Mouse (Mus musculus): ENCODE measurements at regions not wholly inside any gene's neighbourhood (a gene's known extent, or its start where the extent isn't known, plus 50 kb on each side); places are given as distances from the start of the nearest gene placed in this dataset.

DNA sequence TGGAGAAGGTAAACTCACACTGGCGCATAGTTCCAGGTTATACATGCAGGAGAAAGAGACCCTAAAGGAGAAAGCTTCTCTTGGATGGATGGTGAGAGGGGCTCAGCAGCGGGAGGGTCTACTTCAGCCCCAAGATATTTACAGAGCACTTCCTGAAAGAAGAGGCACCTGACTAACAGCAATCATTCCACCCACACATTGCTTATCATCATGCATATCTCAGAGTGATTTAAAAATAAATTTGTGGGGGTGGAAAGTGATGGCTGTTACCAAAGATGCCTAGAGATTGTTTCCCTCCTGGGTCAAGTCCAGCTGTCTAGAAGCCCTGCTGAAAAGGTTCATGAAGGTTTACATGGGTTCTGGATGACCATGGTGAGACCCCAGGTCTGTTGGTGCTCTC, 184.4 kb upstream of the Sesn3 start:
- intact Hi-C loops (cut with DNase I), result no loop called here
- DNase-seq, result no peak

DNA sequence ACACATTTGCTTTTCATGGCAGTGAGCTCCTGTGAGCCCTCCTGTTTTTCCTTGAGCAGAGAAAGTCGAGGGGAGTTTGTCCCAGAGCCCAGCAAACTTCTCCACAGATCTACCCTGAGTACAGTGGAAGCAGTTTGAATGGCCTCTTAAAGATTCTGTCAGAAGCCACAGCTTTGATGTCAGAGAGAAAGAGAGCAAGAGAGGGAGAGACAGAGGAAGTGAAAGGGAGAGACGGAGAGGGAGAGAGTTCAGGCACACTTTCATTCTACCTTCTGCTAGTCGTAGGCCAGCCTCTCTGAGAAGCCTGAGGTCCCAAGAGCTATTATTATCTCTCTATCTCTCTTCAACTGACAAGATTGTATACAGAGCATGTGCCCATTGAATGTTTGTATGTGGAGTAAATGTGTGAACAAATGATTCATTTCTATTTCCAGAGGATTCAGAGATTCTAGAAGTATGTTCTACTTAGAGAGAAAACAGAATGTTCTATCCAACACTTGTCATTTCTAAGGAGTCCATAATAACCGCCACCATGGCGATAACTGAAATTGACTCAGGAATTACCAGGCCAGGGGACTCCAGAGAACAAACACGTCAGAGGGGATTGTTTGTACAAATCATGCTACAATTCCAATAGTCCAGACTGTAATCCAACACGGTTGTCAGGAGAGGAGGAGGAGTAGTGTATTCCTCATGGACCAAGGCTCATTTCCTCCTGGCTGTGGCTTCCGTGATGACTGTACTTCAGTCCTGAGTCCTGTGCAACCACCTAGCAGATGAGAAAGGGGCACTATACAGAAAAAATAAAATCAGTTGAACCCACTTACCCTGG, 183.6 kb upstream of the Sesn3 start:
- DNase-seq, result no peak
- intact Hi-C loops (cut with DNase I), result no loop called here

DNA sequence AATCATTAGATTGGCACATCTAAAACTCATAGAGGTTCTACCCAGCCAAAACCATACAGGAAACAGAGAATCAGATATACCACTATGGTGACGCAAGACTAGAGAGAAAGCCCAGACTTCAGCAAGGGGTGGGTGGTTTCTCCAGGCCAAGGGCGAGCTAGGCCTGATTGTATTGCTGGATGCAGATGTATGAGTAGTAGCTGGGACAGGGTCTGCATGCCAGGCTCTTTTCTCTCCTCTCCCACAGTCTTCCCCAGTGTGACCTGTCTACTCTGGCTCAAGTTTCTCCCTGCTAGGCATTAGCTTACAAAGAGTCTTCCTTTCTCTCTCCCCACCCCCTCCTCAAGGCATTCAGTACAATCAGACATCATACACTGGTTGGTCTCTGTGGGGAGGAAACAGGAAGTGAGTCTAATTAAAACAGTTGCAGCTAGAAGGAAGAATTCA, 181.8 kb upstream of the Sesn3 start:
- DNase-seq, result no peak
- intact Hi-C loops (cut with DNase I), result no loop called here

DNA sequence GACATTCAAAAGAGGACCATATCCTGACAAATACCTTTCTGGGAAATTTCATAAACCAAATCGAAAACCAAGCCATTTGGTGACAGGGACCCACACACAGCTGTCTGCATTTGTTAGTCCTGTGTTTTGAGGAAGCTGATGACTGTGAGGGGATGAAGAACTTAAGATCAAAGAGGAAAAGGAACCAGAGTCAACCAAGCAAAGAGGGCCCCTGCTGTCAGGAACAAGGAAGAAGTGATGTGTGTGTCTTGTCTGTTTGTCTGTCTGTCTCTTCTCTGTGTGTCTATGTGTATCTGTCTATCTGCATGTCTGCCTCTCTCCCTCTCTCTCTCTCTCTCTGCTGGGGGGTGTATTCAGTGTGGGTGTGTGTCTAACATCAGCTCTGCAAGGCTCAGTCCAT, 171.3 kb upstream of the Sesn3 start:
- no peak for DNase-seq
- intact Hi-C loops (cut with DNase I), result no loop called here

DNA sequence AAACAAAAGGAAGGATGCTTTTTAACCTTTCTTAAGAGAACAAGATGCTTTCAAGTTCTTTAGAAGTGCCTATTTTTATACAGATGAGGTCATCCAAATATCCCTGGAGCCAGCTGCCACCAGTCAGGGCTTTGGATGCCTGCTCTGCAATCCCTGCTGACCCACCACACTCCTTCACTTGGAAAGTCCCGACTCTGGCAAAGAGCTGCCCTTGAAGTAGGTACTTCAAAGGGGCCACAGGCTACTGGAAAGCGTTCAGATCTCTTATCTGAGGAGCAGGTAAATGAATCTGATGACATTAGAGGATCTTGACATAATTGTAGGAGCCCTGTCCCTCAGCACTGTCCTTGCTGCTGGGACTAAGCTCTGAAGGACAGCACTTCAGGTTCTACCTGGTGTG, 169.9 kb upstream of the Sesn3 start:
- peak in 1 of 2 experiments; percentile 12 for DNase-seq

DNA sequence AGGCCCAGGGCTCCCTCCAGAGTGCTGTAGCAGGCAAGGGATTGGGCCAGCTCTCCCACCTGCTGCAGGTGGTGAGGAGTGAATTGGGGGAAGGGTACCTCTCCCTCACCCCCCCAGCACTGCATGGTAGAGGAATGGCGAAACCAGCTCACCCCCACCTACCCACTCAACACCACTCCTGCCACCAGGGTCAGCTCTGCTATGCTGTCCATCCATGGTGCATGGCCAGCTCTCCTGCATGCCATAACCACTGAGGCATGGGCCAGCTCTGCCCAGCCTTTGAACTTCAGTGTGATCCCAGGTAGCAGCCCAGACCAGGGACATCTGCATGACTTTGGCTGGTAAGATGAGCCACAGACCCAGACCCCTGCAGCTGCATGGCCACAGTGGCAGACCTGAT, 168.5 kb upstream of the Sesn3 start:
- no peak for DNase-seq
- intact Hi-C loops (cut with DNase I), result no loop called here

More for the DNA sequence above, 169.9 kb upstream of the Sesn3 start:
- intact Hi-C loops (cut with DNase I), result no loop called here

DNA sequence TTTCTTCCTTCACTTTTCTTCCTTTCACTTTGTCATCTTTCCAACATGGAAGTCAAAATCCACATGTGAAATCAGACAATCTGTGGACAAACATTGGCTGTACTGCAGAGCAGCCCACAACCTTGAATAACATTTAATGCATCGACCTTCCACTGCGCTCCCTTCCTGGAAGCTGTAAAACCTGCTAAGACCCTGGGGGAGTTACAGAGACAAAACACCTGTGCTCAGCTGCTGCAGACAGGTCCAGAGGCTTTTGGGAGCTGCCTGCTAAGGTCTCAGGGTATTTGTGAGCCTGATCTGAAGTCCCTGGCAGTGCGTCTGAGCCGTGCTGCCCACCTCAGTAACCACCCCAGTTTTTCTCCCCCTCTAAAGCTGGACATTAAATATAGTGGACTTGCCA, 166.1 kb upstream of the Sesn3 start:
- intact Hi-C loops (cut with DNase I), result no loop called here
- DNase-seq, result no peak

DNA sequence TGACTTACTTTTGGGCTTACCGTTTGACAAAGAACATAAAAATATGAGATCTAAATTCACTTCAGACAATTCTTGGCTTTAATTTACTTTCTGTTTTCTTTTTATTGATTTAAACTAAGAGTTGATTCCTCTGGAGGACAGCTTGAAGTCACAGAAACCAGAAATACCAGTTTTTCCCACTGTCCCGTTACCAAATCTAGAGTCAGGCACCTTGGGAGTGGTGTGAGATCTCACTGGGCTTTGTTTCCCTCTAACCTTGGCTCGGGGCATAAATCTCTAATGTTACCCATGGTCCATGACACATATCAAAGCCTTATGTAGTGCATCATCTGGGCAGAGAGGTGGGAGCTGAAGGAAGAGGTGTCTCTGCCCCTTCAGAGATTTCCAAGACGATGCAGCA, 165.4 kb upstream of the Sesn3 start:
- intact Hi-C loops (cut with DNase I), result no loop called here
- no peak for DNase-seq

DNA sequence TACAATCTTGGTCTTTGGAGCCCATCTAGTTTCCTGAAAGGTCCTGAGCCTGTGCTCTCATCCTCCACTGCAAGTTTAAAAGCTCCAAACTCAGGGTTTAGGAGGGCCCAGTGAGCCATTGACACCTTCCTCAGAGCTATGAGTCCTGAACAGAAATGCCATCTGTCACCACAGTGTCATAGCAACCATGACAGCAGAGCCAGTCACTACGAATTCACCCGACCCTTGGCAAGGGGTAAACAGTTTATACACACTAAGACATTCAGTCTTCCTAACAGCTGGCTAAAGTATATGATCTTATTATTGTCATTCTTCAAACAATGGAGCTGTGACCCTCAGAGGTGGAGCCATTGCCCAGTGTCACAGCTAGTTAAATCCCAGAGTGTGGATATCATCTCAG, 163.2 kb upstream of the Sesn3 start:
- no peak for DNase-seq
- intact Hi-C loops (cut with DNase I), result no loop called here

DNA sequence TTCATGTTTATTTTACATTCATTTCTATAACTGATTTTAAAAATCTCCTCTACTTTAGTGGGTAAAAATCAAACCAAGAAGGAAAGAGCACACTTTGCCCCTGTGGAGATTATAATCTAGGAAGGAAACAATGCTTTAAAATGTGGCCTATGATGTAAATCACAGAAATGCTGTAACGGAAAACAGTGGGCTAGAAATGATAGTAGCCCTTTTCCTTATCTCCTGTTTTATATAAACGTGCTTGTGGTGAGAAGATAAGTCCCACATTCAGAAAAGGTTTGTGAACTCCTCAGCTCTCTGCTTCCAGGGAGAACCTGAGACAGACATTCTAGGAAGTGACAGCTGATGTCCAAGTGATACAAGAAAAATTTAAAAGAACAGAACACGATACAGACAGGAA, 159.3 kb upstream of the Sesn3 start:
- DNase-seq, result no peak
- intact Hi-C loops (cut with DNase I), result no loop called here

DNA sequence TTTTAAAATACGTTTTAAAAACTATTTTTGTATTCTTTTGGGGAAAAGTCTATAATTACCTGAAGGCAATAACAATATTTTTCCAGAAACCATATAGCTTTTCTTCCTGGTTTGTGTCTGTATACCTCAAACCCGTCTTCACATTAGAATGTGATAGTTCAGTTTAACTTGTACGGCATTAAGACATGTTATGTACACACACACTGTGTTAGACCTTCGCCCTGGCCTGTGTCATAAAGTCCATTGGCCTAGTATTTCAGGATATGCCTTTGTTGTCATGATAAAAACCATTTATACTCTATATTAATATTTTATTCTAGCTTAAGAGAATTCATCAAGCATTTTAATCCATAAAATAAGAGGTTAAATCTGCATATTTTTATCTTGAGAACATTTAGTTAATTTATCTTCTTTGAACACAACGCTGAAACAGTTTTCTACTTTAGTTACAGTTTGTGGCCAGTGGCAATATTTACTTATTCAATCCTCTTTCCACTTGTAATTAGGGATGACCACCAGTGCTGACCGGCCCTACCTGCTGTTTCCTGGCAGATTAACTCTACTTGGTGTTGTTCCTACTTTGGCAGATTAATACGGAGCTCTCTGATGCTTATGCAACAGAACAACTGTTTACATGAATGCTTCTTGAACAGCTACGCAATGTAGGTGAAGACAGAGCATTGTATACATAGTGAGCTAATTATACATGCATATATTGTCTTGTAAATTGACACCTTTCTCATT, 158.6 kb upstream of the Sesn3 start:
- DNase-seq, result no peak
- intact Hi-C loops (cut with DNase I), result no loop called here

DNA sequence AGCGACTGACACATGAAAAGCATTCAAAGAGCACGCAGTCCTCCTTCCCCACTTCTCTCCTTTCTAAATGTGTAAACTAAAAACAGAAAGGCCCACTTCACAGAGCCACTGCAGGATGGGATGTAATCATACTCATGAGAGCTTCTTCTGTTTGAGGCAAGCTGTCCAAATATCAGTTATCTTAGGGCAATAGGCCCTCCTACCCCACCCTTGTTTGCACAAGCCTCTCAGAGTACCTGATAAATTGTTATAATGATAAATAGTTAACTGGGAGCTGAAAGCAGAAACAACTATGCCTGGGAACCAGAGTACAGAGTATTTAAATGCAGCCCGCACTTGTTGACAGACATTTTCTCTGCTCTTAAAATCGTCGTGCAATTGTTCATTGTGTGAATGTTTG, 141.5 kb upstream of the Sesn3 start:
- no peak for DNase-seq
- intact Hi-C loops (cut with DNase I), result no loop called here

DNA sequence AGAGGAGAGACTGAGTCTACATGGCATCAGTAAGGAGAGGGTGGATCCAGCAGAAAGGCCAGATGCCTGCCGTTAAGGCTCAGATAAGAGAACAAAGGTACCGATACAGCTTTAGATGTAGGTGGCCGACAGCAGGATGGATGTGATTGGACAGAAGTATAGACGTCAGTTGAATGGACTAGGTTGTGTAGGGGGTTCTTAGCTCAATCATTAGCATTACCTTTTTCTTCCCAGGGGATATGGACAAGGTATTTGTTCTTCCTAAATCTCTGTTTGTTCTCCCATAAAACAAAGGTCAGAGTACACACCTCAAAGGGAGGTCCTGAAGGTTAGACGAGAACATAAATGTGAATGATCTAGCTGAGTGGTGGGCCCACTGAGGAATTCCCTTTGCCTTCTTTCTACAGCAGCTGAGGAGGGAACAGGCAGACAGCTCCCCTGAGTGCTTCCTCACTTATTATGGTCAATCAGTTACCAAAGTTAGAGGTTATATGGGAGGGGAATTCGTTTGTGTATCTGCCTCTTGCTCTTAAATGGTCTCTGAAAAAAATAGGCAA, 139.9 kb upstream of the Sesn3 start:
- DNase-seq, result no peak
- intact Hi-C loops (cut with DNase I), result no loop called here

DNA sequence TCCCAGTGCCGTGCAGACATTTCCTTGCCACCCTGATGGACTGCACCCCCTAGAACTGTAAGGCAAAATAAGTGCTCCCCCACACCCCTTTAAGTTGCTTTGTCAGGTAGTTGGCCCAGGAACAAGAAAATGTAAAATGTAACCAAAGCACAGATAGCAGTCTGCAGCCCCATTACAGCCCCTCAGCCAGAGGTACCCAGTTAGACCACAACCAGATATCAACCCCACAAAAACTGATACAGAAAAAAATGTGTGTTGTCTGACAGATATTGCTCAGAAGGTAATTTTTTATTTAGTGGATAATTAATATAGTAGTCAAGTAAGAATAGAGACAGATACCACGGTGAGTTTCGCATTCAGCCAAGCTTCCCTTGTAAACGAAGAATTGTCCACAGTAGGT, 133.5 kb upstream of the Sesn3 start:
- DNase-seq, result no peak
- intact Hi-C loops (cut with DNase I), result no loop called here

DNA sequence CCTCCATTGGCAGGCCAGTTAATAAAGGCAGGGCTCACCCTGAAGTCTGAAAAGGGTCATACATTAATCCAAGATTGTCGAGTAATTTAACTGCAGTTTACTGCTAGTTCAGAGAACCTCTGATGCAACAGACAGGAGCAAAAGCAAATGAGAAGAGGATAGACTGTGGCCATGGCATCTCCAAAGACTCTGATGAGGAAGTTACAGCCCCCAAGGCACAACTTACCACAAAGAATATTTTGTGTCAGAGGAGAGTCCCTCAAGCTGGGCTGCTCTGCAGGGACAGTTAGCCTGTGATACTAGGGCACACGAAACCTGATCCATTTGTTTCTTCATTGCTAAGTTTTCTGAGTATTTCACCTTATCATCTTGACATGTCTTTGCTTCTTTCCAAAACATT, 130.9 kb upstream of the Sesn3 start:
- no peak for DNase-seq
- intact Hi-C loops (cut with DNase I), result no loop called here

DNA sequence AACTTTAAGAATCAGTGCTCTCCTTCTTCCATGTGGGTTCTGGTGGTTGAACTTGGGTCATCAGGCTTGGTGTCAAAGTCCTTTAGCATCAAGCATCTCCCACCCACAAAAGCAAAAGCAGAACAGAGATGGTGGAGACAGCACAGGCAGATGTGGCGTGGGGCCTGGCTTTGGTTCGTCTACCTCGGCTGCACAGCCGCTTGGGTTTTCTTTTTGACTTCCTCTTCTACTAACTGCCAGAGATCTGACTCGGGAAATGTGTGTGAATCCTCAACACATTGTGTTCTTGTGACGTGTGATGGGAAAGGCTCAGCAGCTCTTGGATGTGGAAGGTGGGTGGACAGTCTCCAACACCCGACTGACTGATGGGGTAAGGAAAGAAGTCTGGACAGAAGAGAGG, 127.8 kb upstream of the Sesn3 start:
- DNase-seq, result peak; percentile 9 to 21
- intact Hi-C loops (cut with DNase I), result no loop called here

DNA sequence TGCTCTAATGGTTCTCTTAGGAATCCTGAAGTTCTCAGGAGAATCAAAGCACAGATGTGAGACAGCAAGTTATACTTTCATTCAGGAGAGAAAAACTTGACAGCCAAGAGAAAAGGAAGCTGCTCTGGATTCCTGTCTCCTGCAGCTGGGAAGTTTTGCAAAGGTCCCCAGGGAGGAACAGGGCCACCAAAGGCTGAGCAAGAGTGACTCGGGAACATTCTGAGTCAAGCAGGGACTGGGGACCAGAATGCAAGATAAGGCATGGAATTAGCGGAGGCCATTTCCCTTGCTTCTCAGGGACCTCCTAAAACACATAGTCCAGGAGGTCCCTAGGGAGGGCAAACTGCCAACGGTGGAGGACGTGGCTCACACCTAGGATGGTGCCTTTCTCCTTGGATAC, 127.1 kb upstream of the Sesn3 start:
- intact Hi-C loops (cut with DNase I), result no loop called here
- DNase-seq, result peak; percentile 38 to 52

DNA sequence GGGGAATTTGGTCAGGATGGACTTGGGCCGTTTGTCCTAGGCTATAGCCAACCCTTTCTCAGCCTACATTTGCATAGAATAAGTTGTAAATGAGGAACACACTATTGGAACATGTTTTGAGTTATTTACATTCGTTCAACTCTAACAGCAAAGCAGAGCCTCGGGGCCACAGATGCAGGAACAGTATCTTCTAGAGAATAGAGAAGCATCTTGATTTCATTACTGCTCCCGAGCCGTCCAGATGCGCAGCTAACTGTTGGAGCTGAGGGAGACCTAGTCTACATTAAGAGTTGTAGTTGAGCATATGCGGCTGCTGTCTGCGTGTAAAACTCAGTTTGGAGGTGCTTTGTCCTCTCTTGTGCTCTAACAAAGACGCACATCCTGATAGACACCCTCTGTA, 124.6 kb upstream of the Sesn3 start:
- intact Hi-C loops (cut with DNase I), result no loop called here
- no peak for DNase-seq

DNA sequence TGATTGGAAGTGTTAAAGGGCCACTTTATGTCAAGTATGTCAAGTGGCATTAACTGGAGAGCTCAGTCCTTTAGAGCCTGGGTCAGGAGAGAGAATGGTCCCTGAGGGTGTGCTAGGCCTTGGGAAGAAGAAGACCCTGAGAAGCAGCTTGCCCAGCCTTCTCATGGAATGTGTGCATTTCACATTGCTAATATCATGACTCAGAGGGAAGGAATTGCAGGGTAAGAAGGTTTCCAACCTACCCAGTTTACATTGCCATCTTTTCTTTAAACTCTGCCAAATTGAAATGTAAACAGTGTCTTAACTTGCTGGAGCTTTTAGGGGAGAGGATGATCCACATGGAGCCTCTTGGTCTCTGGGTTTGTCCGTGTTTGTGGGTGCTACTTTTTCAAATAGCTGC, 117.9 kb upstream of the Sesn3 start:
- no peak for DNase-seq

DNA sequence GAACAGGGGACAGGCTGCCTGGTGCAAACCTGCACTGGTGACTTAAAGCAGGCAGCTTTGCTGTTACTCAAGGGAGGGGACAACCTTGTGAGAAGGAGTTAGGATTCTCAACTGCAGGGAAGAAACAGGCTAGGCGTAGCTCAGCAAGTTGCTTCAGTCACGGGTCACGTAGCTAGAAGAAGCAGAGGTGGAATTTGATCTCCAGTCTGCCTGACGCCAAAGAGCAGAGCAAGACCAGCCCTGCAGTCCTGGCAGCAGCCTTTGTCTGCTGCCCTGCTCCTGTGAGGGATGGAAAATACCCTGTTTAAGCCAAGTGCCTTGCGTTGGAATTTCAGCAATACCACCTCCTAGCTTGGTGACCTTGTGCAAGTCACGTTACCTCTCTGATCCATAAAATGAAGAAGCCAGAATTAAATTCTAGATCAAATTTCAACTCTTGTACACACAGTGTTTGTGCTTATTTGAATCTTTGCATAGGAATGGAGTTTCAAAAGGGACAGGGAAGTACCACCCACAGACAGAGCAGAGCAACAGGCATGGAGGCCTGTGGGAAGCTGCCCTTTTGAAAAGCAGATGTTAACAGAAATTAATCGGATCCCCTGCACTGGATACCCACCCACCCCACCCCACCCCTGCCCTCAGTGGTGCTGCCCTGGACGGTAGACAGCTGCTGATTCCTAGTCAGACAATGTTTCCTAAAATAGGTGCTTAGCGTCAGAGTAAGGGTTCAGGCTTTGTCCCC, 116.6 kb upstream of the Sesn3 start:
- intact Hi-C loops (cut with DNase I), result no loop called here
- DNase-seq, result no peak

More for the DNA sequence above, 117.9 kb upstream of the Sesn3 start:
- intact Hi-C loops (cut with DNase I), result no loop called here

DNA sequence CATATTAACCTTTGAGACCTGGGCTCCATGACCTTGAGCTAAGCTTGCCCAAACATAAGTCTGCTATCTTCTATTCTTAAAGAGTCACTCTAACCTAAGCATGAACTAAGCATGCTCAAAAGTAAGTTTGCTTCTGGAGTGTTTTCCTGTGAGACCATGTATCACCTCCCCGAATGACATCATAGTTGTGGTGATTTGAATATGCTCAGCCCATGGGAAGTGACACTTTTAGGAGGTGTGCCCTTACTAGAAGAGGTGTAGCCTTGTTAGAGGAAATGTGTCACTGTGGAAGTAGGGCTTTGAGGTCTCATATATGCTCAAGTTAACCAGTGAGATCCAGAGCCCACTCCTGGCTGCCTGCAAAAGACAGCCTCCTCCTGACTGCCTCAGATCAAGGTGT, 114.7 kb upstream of the Sesn3 start:
- intact Hi-C loops (cut with DNase I), result no loop called here
- DNase-seq, result no peak
